Mouse (Mus musculus) embryonic fibroblast, embryonic 13.5 days (primary cell): Measurements from ENCODE around the gene Pknox1.

Experiments used
- CTCF ChIP-seq: IDR thresholded peaks from 2 replicates; pipeline ENCODE4 v1.5.1; 2011; ENCODE audit warnings: mild to moderate bottlenecking, control low read depth, low read length, moderate library complexity, borderline replicate concordance; ENCODE audit not compliant: insufficient read depth
- POLR2A ChIP-seq: IDR thresholded peaks from 2 replicates; pipeline ENCODE4 v1.6.1; 2011; ENCODE audit warnings: low read depth, mild to moderate bottlenecking, control low read depth, low read length, moderate library complexity

GRCm38 (mm10) chr17:31570321-31570925 is 5.9 kb downstream of the Pknox1 start:
- no peak for TF ChIP-seq CTCF
- no peak for TF ChIP-seq POLR2A
